Mouse (Mus musculus) limb, embryonic 11.5 days (tissue): ENCODE data around the gene Srf. TPM values are rescaled to one million over a fixed set of nuclear protein-coding genes. Genes with fewer than 3 reads are reported as not detected.

Source experiments
- ATAC-seq: fragments of 200-750 bp; cut with Nextera tagmentation; 2 replicates; pipeline ENCODE4 v1.8.0; 2017; ENCODE audit warnings: low read depth; ENCODE audit not compliant: insufficient number of reproducible peaks, low FRiP score, low TSS enrichment
- DNase-seq: peaks from one replicate; pipeline ENCODE4 v3.0.0-alpha.2; 2015; ENCODE audit warnings: low spot score
- H3K27ac ChIP-seq: fragments of 300-500 bp; sonication (generic); replicated peaks from 2 replicates; pipeline ENCODE4 v1.5.1; 2014; ENCODE audit warnings: low read depth, mild to moderate bottlenecking, low read length
- H3K27me3 ChIP-seq: fragments of 300-500 bp; sonication (generic); 2 replicates; pipeline ENCODE4 v1.6.1; 2014; ENCODE audit warnings: mild to moderate bottlenecking, low read length, mixed read lengths; ENCODE audit not compliant: control insufficient read depth, insufficient read depth
- H3K36me3 ChIP-seq: fragments of 300-500 bp; sonication (generic); 2 replicates; pipeline ENCODE4 v1.6.1; 2014; ENCODE audit warnings: mild to moderate bottlenecking, low read length, moderate library complexity, mixed read lengths; ENCODE audit not compliant: control insufficient read depth, insufficient read depth
- H3K4me1 ChIP-seq: fragments of 300-500 bp; sonication (generic); 2 replicates; pipeline ENCODE4 v1.6.1; 2014; ENCODE audit warnings: low read length, mixed read lengths; ENCODE audit not compliant: control insufficient read depth, insufficient read depth
- H3K4me2 ChIP-seq: fragments of 300-500 bp; sonication (generic); 2 replicates; pipeline ENCODE4 v1.6.1; 2014; ENCODE audit warnings: low read depth, mild to moderate bottlenecking, moderate library complexity; ENCODE audit not compliant: severe bottlenecking
- H3K4me3 ChIP-seq: fragments of 300-500 bp; sonication (generic); 2 replicates; pipeline ENCODE4 v1.5.1; 2014; ENCODE audit warnings: low read depth, low read length
- H3K9ac ChIP-seq: fragments of 300-500 bp; sonication (generic); 2 replicates; pipeline ENCODE4 v1.6.1; 2014; ENCODE audit warnings: mild to moderate bottlenecking, low read length
- H3K9me3 ChIP-seq: fragments of 300-500 bp; sonication (generic); 2 replicates; pipeline ENCODE4 v1.6.1; 2016; ENCODE audit warnings: low read length; ENCODE audit not compliant: control insufficient read depth
- WGBS: fragments of 180-500 bp; shearing (Covaris S2); extraction: QIAGEN DNeasy Blood & Tissue Kit; methylation state at CpG from one replicate; pipeline ENCODE4 v1.1.7; 2014; 5-methylcytosine and 5-hydroxymethylcytosine counted together
- polyA plus RNA-seq: library from polyadenylated mRNA; unstranded; fragments of >200 nt; fragmentation: Nextera tagmentation; extraction: Ambion mirVana; gene quantifications from 2 replicates; pipeline ENCODE4 v1.2.1, GENCODE M21; 2014

The Srf gene
- polyA plus RNA-seq, 1 experiment from 2014 or later = 8.3 TPM

GRCm38 (mm10) chr17:46553926-46554325, 2.0 kb downstream of the Srf start:
- 77% methylated on average over 3 of the region's 3 CpGs for WGBS
- peaks cover 27% of the 10 kb centered on the region for H3K4me1 ChIP-seq
- peak overlapping the region; percentile 95 for H3K4me3 ChIP-seq
- ATAC-seq (no peak), DNase-seq (no peak)
- no peaks in the 10 kb centered on the region for H3K9me3 ChIP-seq
- H3K27ac ChIP-seq = no peak overlapping the region
- H3K36me3 ChIP-seq = peaks cover 15% of the 10 kb centered on the region
- H3K27me3 ChIP-seq = no peaks in the 10 kb centered on the region
- peak overlapping the region; percentile 95 for H3K4me2 ChIP-seq
- H3K9ac ChIP-seq = peak overlapping the region; percentile 97; the same call in 1 of the 2 replicates

- Histone ChIP-seq H3K9me3 (no peaks in the 10 kb centered on the region), H3K36me3 (peaks cover 19% of the 10 kb centered on the region), H3K4me1 (peaks cover 31% of the 10 kb centered on the region), H3K27me3 (no peaks in the 10 kb centered on the region), H3K9ac (no peak overlapping the region), H3K27ac (peak overlapping the region; percentile 47; the same call in 1 of the 2 replicates), H3K4me2 (peak overlapping the region; percentile 95), H3K4me3 (peak overlapping the region; percentile 21)
- DNase-seq (no peak), ATAC-seq (no peak)
- WGBS = 39% methylated on average over 11 of the region's 11 CpGs
Observed at GRCm38 (mm10) chr17:46553469-46553868, 2.5 kb downstream of the Srf start.

- peak overlapping the region; percentile 47; the same call in 1 of the 2 replicates for H3K27ac ChIP-seq
- WGBS = 2% methylated on average over 24 of the region's 24 CpGs
- peak overlapping the region; percentile 21 for H3K4me3 ChIP-seq
- peak overlapping the region; percentile 95 for H3K4me2 ChIP-seq
- peaks cover 21% of the 10 kb centered on the region for H3K36me3 ChIP-seq
- 0 out of 2 replicates have a peak overlapping the region, but pooled peaks have one; percentile 4 for H3K9ac ChIP-seq
- no peaks in the 10 kb centered on the region for H3K9me3 ChIP-seq
- DNase-seq (peak; percentile 83), ATAC-seq (peak; percentile 61)
- no peaks in the 10 kb centered on the region for H3K27me3 ChIP-seq
- peaks cover 35% of the 10 kb centered on the region for H3K4me1 ChIP-seq
Observed at GRCm38 (mm10) chr17:46552841-46553423, 3.0 kb downstream of the Srf start.

- Histone ChIP-seq H3K9ac (no peak overlapping the region), H3K4me2 (no peak overlapping the region), H3K4me1 (peaks cover 40% of the 10 kb centered on the region), H3K27me3 (no peaks in the 10 kb centered on the region), H3K36me3 (peaks cover 21% of the 10 kb centered on the region), H3K9me3 (no peaks in the 10 kb centered on the region), H3K27ac (no peak overlapping the region), H3K4me3 (no peak overlapping the region)
- DNase-seq = no peak
- ATAC-seq = no peak
- 79% methylated on average over 7 of the region's 7 CpGs for WGBS
Observed at GRCm38 (mm10) chr17:46552151-46552550, 3.8 kb downstream of the Srf start.

GRCm38 (mm10) chr17:46551369-46551768, 4.6 kb downstream of the Srf start:
- H3K36me3 ChIP-seq = peaks cover 21% of the 10 kb centered on the region
- H3K27me3 ChIP-seq = no peaks in the 10 kb centered on the region
- peaks cover 44% of the 10 kb centered on the region for H3K4me1 ChIP-seq
- WGBS = 97% methylated on average over 6 of the region's 6 CpGs
- H3K27ac ChIP-seq = no peak overlapping the region
- DNase-seq (no peak), ATAC-seq (no peak)
- H3K9me3 ChIP-seq = no peaks in the 10 kb centered on the region
- no peak overlapping the region for H3K9ac ChIP-seq
- no peak overlapping the region for H3K4me3 ChIP-seq
- H3K4me2 ChIP-seq = no peak overlapping the region

GRCm38 (mm10) chr17:46550904-46551303, 5.1 kb downstream of the Srf start:
- H3K9ac ChIP-seq = no peak overlapping the region
- H3K4me3 ChIP-seq = no peak overlapping the region
- H3K27ac ChIP-seq = no peak overlapping the region
- no peak for ATAC-seq
- no peak overlapping the region for H3K4me2 ChIP-seq
- no peak for DNase-seq
- peaks cover 21% of the 10 kb centered on the region for H3K36me3 ChIP-seq
- WGBS = 94% methylated on average over 7 of the region's 7 CpGs
- no peaks in the 10 kb centered on the region for H3K27me3 ChIP-seq
- H3K4me1 ChIP-seq = peaks cover 45% of the 10 kb centered on the region
- no peaks in the 10 kb centered on the region for H3K9me3 ChIP-seq

GRCm38 (mm10) chr17:46549642-46550041, 6.3 kb downstream of the Srf start:
- Histone ChIP-seq H3K9ac (no peak overlapping the region), H3K4me1 (peaks cover 43% of the 10 kb centered on the region), H3K27me3 (no peaks in the 10 kb centered on the region), H3K9me3 (no peaks in the 10 kb centered on the region), H3K36me3 (peaks cover 21% of the 10 kb centered on the region), H3K4me2 (no peak overlapping the region), H3K4me3 (no peak overlapping the region), H3K27ac (no peak overlapping the region)
- 91% methylated on average over 9 of the region's 9 CpGs for WGBS
- DNase-seq (no peak), ATAC-seq (no peak)

GRCm38 (mm10) chr17:46549193-46549592, 6.8 kb downstream of the Srf start:
- peak; percentile 84 for DNase-seq
- Histone ChIP-seq H3K4me2 (no peak overlapping the region), H3K36me3 (peaks cover 21% of the 10 kb centered on the region), H3K9ac (no peak overlapping the region), H3K4me3 (no peak overlapping the region; the same call in 1 of the 2 replicates), H3K4me1 (peaks cover 39% of the 10 kb centered on the region), H3K27ac (no peak overlapping the region), H3K27me3 (no peaks in the 10 kb centered on the region), H3K9me3 (no peaks in the 10 kb centered on the region)
- no peak for ATAC-seq
- WGBS = 25% methylated on average over 8 of the region's 8 CpGs

- ATAC-seq (no peak), DNase-seq (no peak)
- no peak overlapping the region for H3K27ac ChIP-seq
- H3K36me3 ChIP-seq = peaks cover 21% of the 10 kb centered on the region
- no peaks in the 10 kb centered on the region for H3K9me3 ChIP-seq
- no peak overlapping the region for H3K4me2 ChIP-seq
- WGBS = 64% methylated on average over 11 of the region's 11 CpGs
- H3K9ac ChIP-seq = no peak overlapping the region
- H3K4me3 ChIP-seq = peak overlapping the region; percentile 1; the same call in 1 of the 2 replicates
- peaks cover 34% of the 10 kb centered on the region for H3K4me1 ChIP-seq
- no peaks in the 10 kb centered on the region for H3K27me3 ChIP-seq
Observed at GRCm38 (mm10) chr17:46548741-46549140, 7.2 kb downstream of the Srf start.
